ENCODE assay signal across 8 mouse cellular contexts in the genomic region with DNA sequence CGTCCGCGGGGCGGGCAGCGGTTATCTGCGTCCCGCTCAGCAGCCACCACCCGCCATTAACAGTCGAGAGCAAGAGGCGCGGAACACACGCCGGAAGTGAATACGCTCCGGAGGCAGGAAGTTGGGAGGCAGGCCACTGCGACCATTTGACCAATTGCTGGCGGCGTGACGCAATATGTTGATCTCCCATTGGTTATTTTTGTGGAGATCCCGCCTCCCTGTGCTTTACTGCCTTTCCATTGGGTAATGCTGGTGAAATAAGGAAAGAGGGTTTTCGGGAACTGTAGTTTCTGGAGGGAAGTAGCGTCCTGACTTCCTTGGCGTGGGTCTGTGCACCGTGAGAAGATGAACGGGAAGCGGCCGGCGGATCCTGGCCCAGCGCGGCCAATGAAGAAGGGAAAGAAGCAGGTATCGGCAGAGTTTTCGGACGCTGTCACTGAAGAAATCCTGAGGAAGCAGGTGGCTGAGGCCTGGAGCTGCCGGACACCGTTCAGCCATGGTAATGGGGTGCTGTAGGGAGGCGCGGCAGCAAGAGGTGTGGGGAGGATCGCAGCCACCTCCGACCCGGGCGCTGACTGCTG. TPM values are rescaled to one million over a fixed set of nuclear protein-coding genes. Genes with fewer than 3 reads are reported as not detected.
DNase-seq lines count a peak whose midpoint lies in the region; ATAC-seq and TF ChIP-seq lines count a peak whose summit lies in the region.

A gene (minus strand): TSS at position 88 of the 581 bp plus-strand sequence.
A gene (plus strand): TSS at position 255 of the 581 bp plus-strand sequence.

- H3K4me3 ChIP-seq in C2C12 (ENCODE audit: insufficient read depth, poor library complexity, severe bottlenecking) (peak within 1 kb of the TSS; percentile 68), myocyte (peak within 1 kb of the TSS; percentile 74)
- H3K4me3 ChIP-seq in erythroblast, embryonic 14.5 days (replicated peaks): peak within 1 kb of the TSS; percentile 77
- H3K4me3 ChIP-seq in heart, embryonic 11.5 days (ENCODE audit: low read depth, low read length): peak within 1 kb of the TSS; percentile 70
- peak within 1 kb of the TSS; percentile 86 for H3K4me3 ChIP-seq in kidney, embryonic 16.5 days (ENCODE audit: low read length)
- H3K4me3 ChIP-seq in liver, adult 2 months (ENCODE audit: insufficient read depth, low read depth, low read length): peak within 1 kb of the TSS; percentile 81

- TF ChIP-seq POLR2A in brain, embryonic 14.5 days (IDR thresholded peaks at IDR 0.05; ENCODE audit: borderline replicate concordance, extremely low read depth, insufficient read depth, insufficient read length, poor library complexity, severe bottlenecking): no peak
- TF ChIP-seq POLR2A in liver, adult 2 months (IDR thresholded peaks at IDR 0.05; ENCODE audit: extremely low read depth, insufficient read depth, low read length): no peak
- TF ChIP-seq POLR2A in myocyte (IDR thresholded peaks at IDR 0.05; ENCODE audit: insufficient read length, low read depth): peak; percentile 69

- no peaks in the 10 kb centered on the region for H3K9me3 ChIP-seq in erythroblast, embryonic 14.5 days (ENCODE audit: control insufficient read depth, low read length)
- H3K9me3 ChIP-seq in heart, embryonic 11.5 days (replicated peaks; ENCODE audit: control insufficient read depth, low read length): no peaks in the 10 kb centered on the region
- no peaks in the 10 kb centered on the region for H3K9me3 ChIP-seq in kidney, embryonic 16.5 days (ENCODE audit: low read length)

- no peak for TF ChIP-seq CTCF in C2C12 (IDR thresholded peaks at IDR 0.05; ENCODE audit: control insufficient read depth, insufficient read depth, insufficient read length)
- no peak for TF ChIP-seq CTCF in brain, embryonic 14.5 days (IDR thresholded peaks at IDR 0.05; ENCODE audit: borderline replicate concordance, extremely low read depth, insufficient read depth, insufficient read length)
- no peak for TF ChIP-seq CTCF in liver, adult 2 months (IDR thresholded peaks at IDR 0.05; ENCODE audit: low read depth, low read length)

- H3K9ac ChIP-seq in heart, embryonic 11.5 days (ENCODE audit: low read depth, low read length): peak within 1 kb of the TSS; percentile 78
- H3K9ac ChIP-seq in kidney, embryonic 16.5 days (replicated peaks; ENCODE audit: low read length): peak within 1 kb of the TSS; percentile 77
- H3K9ac ChIP-seq in liver, adult 2 months (ENCODE audit: low read depth, low read length): peak within 1 kb of the TSS; percentile 76

- DNase-seq in brain, embryonic 14.5 days (ENCODE audit: low read depth): peak; percentile 99
- DNase-seq in liver, adult 2 months (ENCODE audit: extremely low read depth, low read depth, low spot score): peak; percentile 96
- DNase-seq in splenic B cell, adult 2 months (ENCODE audit: low read depth, low spot score): peak; percentile 99

- peak within 1 kb of the TSS; percentile 82 for H3K27ac ChIP-seq in heart, embryonic 11.5 days (ENCODE audit: low read depth, low read length)
- H3K27ac ChIP-seq in kidney, embryonic 16.5 days (ENCODE audit: low read length): peak within 1 kb of the TSS; percentile 79
- peak within 1 kb of the TSS; percentile 27 for H3K27ac ChIP-seq in liver, adult 2 months (replicated peaks; ENCODE audit: insufficient read depth, low read depth, low read length)

- no peaks in the 10 kb centered on the region for H3K27me3 ChIP-seq in C2C12 (ENCODE audit: control insufficient read depth, insufficient read depth, insufficient read length)
- no peaks in the 10 kb centered on the region for H3K27me3 ChIP-seq in erythroblast, embryonic 14.5 days (ENCODE audit: control insufficient read depth)
- no peaks in the 10 kb centered on the region for H3K27me3 ChIP-seq in heart, embryonic 11.5 days (ENCODE audit: control insufficient read depth, insufficient read depth, low read length)
- no peaks in the 10 kb centered on the region for H3K27me3 ChIP-seq in kidney, embryonic 16.5 days (ENCODE audit: insufficient read depth, low read length)
- H3K27me3 ChIP-seq in liver, adult 2 months (ENCODE audit: control insufficient read depth, insufficient read depth, low read length): no peaks in the 10 kb centered on the region
- H3K27me3 ChIP-seq in myocyte (ENCODE audit: control insufficient read depth, insufficient read depth, insufficient read length): no peaks in the 10 kb centered on the region
- H3K27me3 ChIP-seq in splenic B cell, adult 2 months (ENCODE audit: control insufficient read depth, insufficient read depth, low read length, poor library complexity, severe bottlenecking): no peaks in the 10 kb centered on the region

- H3K79me2 ChIP-seq in C2C12 (ENCODE audit: control insufficient read depth, insufficient read depth): peaks cover 67% of the 10 kb centered on the region
- peaks cover 14% of the 10 kb centered on the region; the same call in 1 of the 2 replicates for H3K79me2 ChIP-seq in liver, adult 2 months (ENCODE audit: control insufficient read depth, insufficient read depth, low read length)
- H3K79me2 ChIP-seq in myocyte (ENCODE audit: control insufficient read depth, insufficient read depth): peaks cover 63% of the 10 kb centered on the region

- peaks cover 50% of the 10 kb centered on the region for H3K79me3 ChIP-seq in C2C12 (ENCODE audit: low read depth)

- ATAC-seq in heart, embryonic 11.5 days (replicated peaks; ENCODE audit: insufficient number of reproducible peaks, low FRiP score, low TSS enrichment): peak; percentile 99
- peak; percentile 99 for ATAC-seq in kidney, embryonic 16.5 days (ENCODE audit: low FRiP score, low TSS enrichment)

- under 1% methylated on average over 39 of the region's 41 CpGs for WGBS in heart, embryonic 11.5 days (ENCODE audit: insufficient replicate concordance)
- under 1% methylated on average over 41 of the region's 41 CpGs for WGBS in kidney, embryonic 16.5 days
- WGBS in liver, adult 2 months: under 1% methylated on average over 41 of the region's 41 CpGs

- H3K36me3 ChIP-seq in C2C12 (ENCODE audit: control insufficient read depth, insufficient read depth) (peaks cover 20% of the 10 kb centered on the region), myocyte (ENCODE audit: control insufficient read depth, insufficient read depth) (peaks cover 10% of the 10 kb centered on the region)
- peaks cover 41% of the 10 kb centered on the region for H3K36me3 ChIP-seq in erythroblast, embryonic 14.5 days (ENCODE audit: control insufficient read depth)
- no peaks in the 10 kb centered on the region for H3K36me3 ChIP-seq in heart, embryonic 11.5 days (ENCODE audit: control insufficient read depth, insufficient read depth, low read length)
- no peaks in the 10 kb centered on the region for H3K36me3 ChIP-seq in kidney, embryonic 16.5 days (ENCODE audit: insufficient read depth, low read length)
- peaks cover 2% of the 10 kb centered on the region; the same call in 1 of the 2 replicates for H3K36me3 ChIP-seq in liver, adult 2 months (ENCODE audit: control insufficient read depth, insufficient read depth, low read length)
- H3K36me3 ChIP-seq in splenic B cell, adult 2 months (ENCODE audit: control insufficient read depth, insufficient read depth, low read length, poor library complexity, severe bottlenecking): no peaks in the 10 kb centered on the region

- peak within 1 kb of the TSS; percentile 93 for H3ac ChIP-seq in C2C12 (ENCODE audit: control insufficient read depth, insufficient read length, low read depth)
- peak within 1 kb of the TSS; percentile 91 for H3ac ChIP-seq in myocyte (ENCODE audit: control insufficient read depth, insufficient read length)

- peak within 1 kb of the TSS; percentile 85 for H3K4me2 ChIP-seq in heart, embryonic 11.5 days
- H3K4me2 ChIP-seq in kidney, embryonic 16.5 days (replicated peaks; ENCODE audit: low read depth, low read length): peak within 1 kb of the TSS; percentile 91
- H3K4me2 ChIP-seq in myocyte (ENCODE audit: low read depth): peak within 1 kb of the TSS; percentile 93

- peaks cover 48% of the 10 kb centered on the region for H3K4me1 ChIP-seq in erythroblast, embryonic 14.5 days (ENCODE audit: control insufficient read depth)
- H3K4me1 ChIP-seq in heart, embryonic 11.5 days (ENCODE audit: control insufficient read depth, insufficient read depth, low read length): peaks cover 14% of the 10 kb centered on the region
- peaks cover 25% of the 10 kb centered on the region for H3K4me1 ChIP-seq in kidney, embryonic 16.5 days (ENCODE audit: insufficient read depth, low read length)
- H3K4me1 ChIP-seq in liver, adult 2 months (ENCODE audit: control insufficient read depth, insufficient read depth, low read length): peaks cover 9% of the 10 kb centered on the region

TF ChIP-seq in C2C12, 6 proteins besides CTCF, POLR2A, EP300 and RAD21:
- TF ChIP-seq USF1 (IDR thresholded peaks at IDR 0.05; ENCODE audit: low read depth) (peak; percentile 2), CEBPB (IDR thresholded peaks at IDR 0.05; ENCODE audit: low read depth) (peak; percentile 88), MAX (IDR thresholded peaks at IDR 0.05) (no peak)

TF ChIP-seq in myocyte, 11 proteins besides CTCF, POLR2A, EP300 and RAD21:
- TF ChIP-seq USF1 (IDR thresholded peaks at IDR 0.05; ENCODE audit: low read depth) (no peak), SRF (IDR thresholded peaks at IDR 0.05; ENCODE audit: control insufficient read depth, insufficient read length, low read depth) (no peak), CEBPB (IDR thresholded peaks at IDR 0.05; ENCODE audit: insufficient read depth, poor library complexity, severe bottlenecking) (peak; percentile 85; the same call in 1 of the 2 replicates)
TF ChIP-seq in myocyte: peak in this region for 1.

RNA-seq across cellular contexts. Expression of the first gene that starts in this region (rescaled TPM):
- polyA plus RNA-seq in C2C12 (2012; fragmentation: generic; extraction: Trizol) (112 TPM), myocyte (2012; fragmentation: generic; extraction: Trizol) (88.6 TPM)
- polyA plus RNA-seq in brain, embryonic 14.5 days (2012; rRNA removed): 70.7 and 73.4 TPM in 2 replicates
- 30.8 and 33.7 TPM in 2 replicates for polyA plus RNA-seq in erythroblast, embryonic 14.5 days (2012)
- 91.3 and 94.6 TPM in 2 replicates for polyA plus RNA-seq in heart, embryonic 11.5 days (2014; fragmentation: Nextera tagmentation; extraction: Ambion mirVana)
- polyA plus RNA-seq in kidney, embryonic 16.5 days (2015; fragmentation: Nextera tagmentation; extraction: Ambion mirVana): 112 and 115 TPM in 2 replicates
- total RNA-seq in liver, adult 2 months (2014; rRNA removed): 16.7 and 24.0 TPM in 2 replicates
- polyA plus RNA-seq in liver, adult 2 months (2012; rRNA removed): 26.9 and 31.4 TPM in 2 replicates

RNA-seq across cellular contexts. Expression of the second gene that starts in this region (rescaled TPM):
- polyA plus RNA-seq in C2C12 (2012; fragmentation: generic; extraction: Trizol) (9.7 TPM), myocyte (2012; fragmentation: generic; extraction: Trizol) (15.6 TPM)
- polyA plus RNA-seq in brain, embryonic 14.5 days (2012; rRNA removed): 13.4 and 13.5 TPM in 2 replicates
- 0.05 and 0.07 TPM in 2 replicates for polyA plus RNA-seq in erythroblast, embryonic 14.5 days (2012)
- 13.2 and 13.9 TPM in 2 replicates for polyA plus RNA-seq in heart, embryonic 11.5 days (2014; fragmentation: Nextera tagmentation; extraction: Ambion mirVana)
- 11.3 and 12.7 TPM in 2 replicates for polyA plus RNA-seq in kidney, embryonic 16.5 days (2015; fragmentation: Nextera tagmentation; extraction: Ambion mirVana)
- 7.2 and 8.0 TPM in 2 replicates for total RNA-seq in liver, adult 2 months (2014; rRNA removed)
- 3.3 and 4.1 TPM in 2 replicates for polyA plus RNA-seq in liver, adult 2 months (2012; rRNA removed)

Comparison
In these comparisons a context has a peak if more than half of its experiments do, and no peak if none do; other contexts are left out.
1. Peak in every context shown above with its lines: DNase-seq, ATAC-seq, H3K4me3 ChIP-seq and H3K27ac ChIP-seq.
2. H3K27ac ChIP-seq: peak in every context shown above with its lines; median percentile 82 in heart, embryonic 11.5 days; 79 in kidney, embryonic 16.5 days; 27 in liver, adult 2 months.